Mouse (Mus musculus) hindbrain, embryonic 11.5 days (tissue): Measurements from ENCODE around the gene Tysnd1. TPM values are rescaled to one million over a fixed set of nuclear protein-coding genes. Genes with fewer than 3 reads are reported as not detected.

Experiments
- ATAC-seq: fragments of 200-750 bp; cut with Nextera tagmentation; 2 replicates; pipeline ENCODE4 v1.8.0; 2017; ENCODE audit warnings: mild to moderate bottlenecking, moderate TSS enrichment, moderate library complexity; ENCODE audit not compliant: low FRiP score
- DNase-seq: peaks from one replicate; pipeline ENCODE4 v3.0.0-alpha.2; 2015; ENCODE audit warnings: low spot score
- H3K27ac ChIP-seq: fragments of 300-500 bp; sonication (generic); 2 replicates; pipeline ENCODE4 v1.5.1; 2014; ENCODE audit warnings: mild to moderate bottlenecking, low read depth, low read length
- H3K27me3 ChIP-seq: fragments of 300-500 bp; sonication (generic); 2 replicates; pipeline ENCODE4 v1.6.1; 2014; ENCODE audit warnings: mild to moderate bottlenecking, low read length, moderate library complexity, mixed read lengths; ENCODE audit not compliant: control insufficient read depth, insufficient read depth
- H3K36me3 ChIP-seq: fragments of 300-500 bp; sonication (generic); 2 replicates; pipeline ENCODE4 v1.6.1; 2014; ENCODE audit warnings: mild to moderate bottlenecking, low read length, moderate library complexity, mixed read lengths; ENCODE audit not compliant: control insufficient read depth, insufficient read depth
- H3K4me1 ChIP-seq: fragments of 300-500 bp; sonication (generic); replicated peaks from 2 replicates; pipeline ENCODE4 v1.6.1; 2014; ENCODE audit warnings: low read length, mixed read lengths; ENCODE audit not compliant: control insufficient read depth, insufficient read depth
- H3K4me2 ChIP-seq: fragments of 300-500 bp; sonication (generic); replicated peaks from 2 replicates; pipeline ENCODE4 v1.6.1; 2014; ENCODE audit warnings: mild to moderate bottlenecking, low read depth, low read length
- H3K4me3 ChIP-seq: fragments of 300-500 bp; sonication (generic); 2 replicates; pipeline ENCODE4 v1.5.1; 2014; ENCODE audit warnings: low read depth, low read length
- H3K9ac ChIP-seq: fragments of 300-500 bp; sonication (generic); 2 replicates; pipeline ENCODE4 v1.6.1; 2014; ENCODE audit warnings: low read depth, low read length
- H3K9me3 ChIP-seq: fragments of 300-500 bp; sonication (generic); 2 replicates; pipeline ENCODE4 v1.6.1; 2016; ENCODE audit warnings: low read length; ENCODE audit not compliant: control insufficient read depth
- WGBS: fragments of 180-500 bp; shearing (Covaris S2); extraction: QIAGEN DNeasy Blood & Tissue Kit; methylation state at CpG from one replicate; pipeline ENCODE4 v1.1.7; 2014; 5-methylcytosine and 5-hydroxymethylcytosine counted together
- polyA plus RNA-seq: library from polyadenylated mRNA; unstranded; fragments of >200 nt; fragmentation: Nextera tagmentation; extraction: Ambion mirVana; gene quantifications from 2 replicates; pipeline ENCODE4 v1.2.1, GENCODE M21; 2014

Tysnd1 gene
- polyA plus RNA-seq, 1 experiment from 2014 or later, result 30.7 TPM

GRCm38 (mm10) chr10:61704663-61705062 is 9.3 kb downstream of the Tysnd1 start:
- 86% methylated on average over 4 of the region's 4 CpGs for WGBS
- Histone ChIP-seq H3K4me3 (no peak overlapping the region), H3K27ac (no peak overlapping the region), H3K4me2 (no peak overlapping the region), H3K9me3 (no peaks in the 10 kb centered on the region), H3K36me3 (no peaks in the 10 kb centered on the region), H3K4me1 (no peaks in the 10 kb centered on the region), H3K9ac (no peak overlapping the region), H3K27me3 (no peaks in the 10 kb centered on the region)
- ATAC-seq (no peak), DNase-seq (no peak)

- Histone ChIP-seq H3K27ac (no peak overlapping the region), H3K36me3 (no peaks in the 10 kb centered on the region), H3K9me3 (no peaks in the 10 kb centered on the region), H3K4me3 (no peak overlapping the region), H3K27me3 (no peaks in the 10 kb centered on the region), H3K4me2 (no peak overlapping the region), H3K9ac (no peak overlapping the region), H3K4me1 (no peaks in the 10 kb centered on the region)
- no peak for ATAC-seq
- WGBS, result 80% methylated on average over 6 of the region's 6 CpGs
- no peak for DNase-seq
Observed at GRCm38 (mm10) chr10:61706412-61707375, 11.4 kb downstream of the Tysnd1 start.

GRCm38 (mm10) chr10:61713601-61714000 is 18.3 kb downstream of the Tysnd1 start:
- Histone ChIP-seq H3K9ac (no peak overlapping the region), H3K27me3 (peaks cover 4% of the 10 kb centered on the region)
- ATAC-seq, result no peak

GRCm38 (mm10) chr10:61714146-61714545 is 18.8 kb downstream of the Tysnd1 start:
- no peak for DNase-seq
- ATAC-seq, result no peak
- WGBS, result 87% methylated on average over 4 of the region's 4 CpGs
- H3K4me3 ChIP-seq, result no peak overlapping the region
- H3K27ac ChIP-seq, result no peak overlapping the region
- no peaks in the 10 kb centered on the region for H3K36me3 ChIP-seq
- H3K27me3 ChIP-seq, result peaks cover 4% of the 10 kb centered on the region
- H3K9me3 ChIP-seq, result no peaks in the 10 kb centered on the region
- no peaks in the 10 kb centered on the region for H3K4me1 ChIP-seq
- no peak overlapping the region for H3K9ac ChIP-seq
- no peak overlapping the region for H3K4me2 ChIP-seq

More at GRCm38 (mm10) chr10:61713601-61714000, 18.3 kb downstream of the Tysnd1 start:
- Histone ChIP-seq H3K4me3 (no peak overlapping the region), H3K4me1 (no peaks in the 10 kb centered on the region), H3K36me3 (no peaks in the 10 kb centered on the region), H3K27ac (no peak overlapping the region), H3K4me2 (no peak overlapping the region), H3K9me3 (no peaks in the 10 kb centered on the region)
- no peak for DNase-seq
- 69% methylated on average over 3 of the region's 3 CpGs for WGBS

- peak; percentile 75 for ATAC-seq
- Histone ChIP-seq H3K9me3 (no peaks in the 10 kb centered on the region), H3K27ac (no peak within 1 kb of the TSS)
Observed at GRCm38 (mm10) chr10:61714771-61715461, 19.6 kb downstream of the Tysnd1 start, which contains the start of gene Aifm2. Gene Aifm2 (plus strand): TSS chr10:61715263.

GRCm38 (mm10) chr10:61715462-61715837 is 20.1 kb downstream of the Tysnd1 start:
- Histone ChIP-seq H3K9ac (peak overlapping the region; percentile 21), H3K27me3 (peaks cover 4% of the 10 kb centered on the region), H3K36me3 (no peaks in the 10 kb centered on the region), H3K4me2 (peak overlapping the region; percentile 81), H3K4me3 (peak overlapping the region; percentile 44), H3K9me3 (no peaks in the 10 kb centered on the region), H3K4me1 (no peaks in the 10 kb centered on the region), H3K27ac (no peak overlapping the region)
- no peak for DNase-seq
- peak; percentile 30 for ATAC-seq
- WGBS, result 3% methylated on average over 11 of the region's 11 CpGs

More at GRCm38 (mm10) chr10:61714771-61715461, 19.6 kb downstream of the Tysnd1 start, which contains the start of gene Aifm2:
- peaks cover 4% of the 10 kb centered on the region for H3K27me3 ChIP-seq
- peak within 1 kb of the TSS; percentile 81 for H3K4me2 ChIP-seq
- 15% methylated on average over 33 of the region's 36 CpGs for WGBS
- DNase-seq, result peak; percentile 69
- peak within 1 kb of the TSS; percentile 44 for H3K4me3 ChIP-seq
- H3K36me3 ChIP-seq, result no peaks in the 10 kb centered on the region
- no peaks in the 10 kb centered on the region for H3K4me1 ChIP-seq
- peak within 1 kb of the TSS; percentile 21 for H3K9ac ChIP-seq

- DNase-seq (no peak), ATAC-seq (no peak)
- Histone ChIP-seq H3K9ac (no peak overlapping the region), H3K36me3 (no peaks in the 10 kb centered on the region), H3K4me3 (no peak overlapping the region), H3K4me2 (no peak overlapping the region), H3K27me3 (peaks cover 4% of the 10 kb centered on the region), H3K4me1 (no peaks in the 10 kb centered on the region), H3K9me3 (no peaks in the 10 kb centered on the region), H3K27ac (no peak overlapping the region)
- 73% methylated on average over 7 of the region's 7 CpGs for WGBS
Observed at GRCm38 (mm10) chr10:61715996-61716864, 20.9 kb downstream of the Tysnd1 start.
